Mouse (Mus musculus): ENCODE measurements around the gene Cby3.
A peak's percentile ranks its signal among the peaks of the same experiment; 100 is the strongest.

Cby3 gene

GRCm38 (mm10) chr11:50391272-50391960 is 37.2 kb downstream of the Cby3 start:
- no peak for DNase-seq

GRCm38 (mm10) chr11:50393306-50393705 is 39.0 kb downstream of the Cby3 start:
- DNase-seq: no peak

DNA sequence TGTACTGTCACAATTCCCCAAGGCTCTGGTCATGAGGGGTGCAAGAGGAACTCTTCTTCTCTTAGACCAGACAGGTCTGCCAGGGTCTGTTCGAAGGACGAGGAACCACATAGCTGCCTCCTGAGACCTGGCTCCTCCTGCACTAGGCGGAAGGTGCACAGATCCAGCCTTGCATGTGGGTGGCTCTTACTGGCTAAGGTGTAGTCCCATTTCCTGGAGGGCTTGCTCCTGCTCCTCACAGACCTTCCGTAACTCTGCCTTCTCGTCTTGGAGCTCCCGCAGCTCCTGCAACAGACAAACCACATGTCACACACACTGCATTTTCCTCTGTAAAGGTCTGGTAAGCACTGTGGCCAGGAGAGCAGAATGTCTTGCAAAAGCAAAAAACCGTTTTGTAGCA is 40.5 kb downstream of the Cby3 start:
- DNase-seq: no peak

DNA sequence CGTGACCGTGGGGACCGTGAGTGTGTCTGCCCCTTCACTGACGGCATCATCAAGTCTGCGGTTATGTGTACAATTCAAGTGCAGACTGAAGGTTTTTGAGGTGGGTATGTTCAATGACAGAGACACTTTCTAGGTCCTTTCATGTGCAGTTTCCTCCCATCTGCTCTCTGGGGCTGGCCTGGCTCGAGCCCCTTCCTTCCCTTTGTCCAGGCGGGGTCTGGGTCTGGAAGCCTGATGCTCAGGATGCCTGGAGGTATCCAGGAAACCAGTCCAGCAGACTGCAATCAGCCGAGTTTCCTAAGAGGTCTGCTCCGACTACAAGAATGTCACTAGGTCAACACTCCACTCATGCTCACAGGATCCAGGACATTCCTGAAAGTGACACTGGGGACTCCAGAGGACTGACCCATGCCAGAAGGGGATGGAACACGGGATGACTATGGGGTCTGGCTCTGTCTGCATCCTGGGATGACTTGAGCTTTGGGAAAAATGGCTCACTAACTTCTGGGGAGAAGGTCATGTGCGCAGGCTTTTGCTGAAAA is 42.6 kb downstream of the Cby3 start:
- DNase-seq: no peak

- DNase-seq: no peak
Measured at GRCm38 (mm10) chr11:50397316-50397715, 43.1 kb downstream of the Cby3 start.

DNA sequence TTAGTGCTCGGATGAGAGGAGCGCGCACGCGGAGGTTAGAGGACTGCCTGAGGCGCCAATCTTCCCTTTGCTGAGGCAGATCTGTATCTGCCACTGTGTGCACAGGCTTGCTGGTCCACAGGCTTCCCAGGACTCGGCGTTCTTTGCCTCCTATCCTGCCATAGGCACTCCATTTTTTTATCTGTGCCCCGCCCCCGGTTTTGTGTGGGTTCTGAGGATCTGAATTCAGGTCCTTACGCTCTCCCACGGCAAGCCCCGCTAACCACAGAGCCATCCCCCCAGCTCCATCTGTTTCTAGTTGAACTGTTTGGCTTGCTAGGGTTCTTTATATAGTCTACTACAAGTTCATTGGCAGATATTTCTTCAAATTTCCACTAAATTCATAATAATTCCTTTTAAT is 44.5 kb downstream of the Cby3 start:
- no peak for DNase-seq

DNA sequence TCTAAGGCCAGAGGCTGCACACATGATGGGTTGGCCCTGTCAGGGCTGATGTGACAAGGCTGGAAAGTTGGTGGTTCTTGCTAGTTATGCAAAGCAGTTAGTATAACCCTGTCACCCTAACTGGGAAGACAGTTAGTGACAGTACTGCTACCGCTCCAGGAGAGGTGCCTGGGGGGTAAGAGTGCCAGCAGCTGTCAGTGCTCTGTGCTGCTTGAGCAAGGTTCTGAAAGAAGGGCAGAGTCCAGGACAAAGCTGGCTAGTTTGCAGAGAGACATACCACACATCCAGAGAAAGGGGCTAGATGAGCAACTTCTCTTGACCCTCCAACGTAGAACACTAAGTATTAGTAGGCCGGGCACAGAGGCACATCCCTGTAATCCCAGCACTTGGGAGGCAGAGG is 48.2 kb downstream of the Cby3 start:
- DNase-seq: peak; percentile 29 to 59

DNA sequence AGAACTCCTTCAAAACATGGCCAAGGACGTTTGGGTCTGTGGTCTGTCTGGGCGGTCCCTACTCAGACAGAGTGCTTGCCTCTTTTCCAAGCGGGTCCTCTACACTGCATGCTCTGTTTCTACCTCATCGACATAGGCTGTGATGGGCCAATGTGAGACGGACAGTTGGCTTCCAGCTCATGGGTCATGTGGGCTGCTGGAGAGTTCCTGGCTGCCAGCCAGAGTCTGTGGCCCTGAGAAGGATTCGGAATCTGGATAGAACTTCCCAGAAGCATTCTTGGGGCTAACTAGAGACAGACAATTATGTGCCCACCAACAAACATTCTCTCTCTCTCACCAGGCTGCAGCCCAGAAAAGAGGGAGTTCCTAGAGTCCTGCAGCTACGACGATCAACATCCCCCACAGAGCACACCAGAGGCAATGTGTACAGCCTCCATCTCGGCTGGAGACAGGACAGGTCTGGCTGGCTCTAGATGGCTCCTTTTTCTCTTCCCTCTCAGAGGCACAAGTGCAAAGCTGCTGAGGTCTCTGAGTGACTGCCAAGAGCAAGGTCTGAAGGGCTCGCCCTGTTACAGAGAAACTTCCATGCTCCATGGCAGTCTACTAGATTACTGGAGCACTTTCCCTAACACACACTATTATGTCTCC is 49.2 kb downstream of the Cby3 start:
- peak; percentile 81 to 82 for DNase-seq

DNA sequence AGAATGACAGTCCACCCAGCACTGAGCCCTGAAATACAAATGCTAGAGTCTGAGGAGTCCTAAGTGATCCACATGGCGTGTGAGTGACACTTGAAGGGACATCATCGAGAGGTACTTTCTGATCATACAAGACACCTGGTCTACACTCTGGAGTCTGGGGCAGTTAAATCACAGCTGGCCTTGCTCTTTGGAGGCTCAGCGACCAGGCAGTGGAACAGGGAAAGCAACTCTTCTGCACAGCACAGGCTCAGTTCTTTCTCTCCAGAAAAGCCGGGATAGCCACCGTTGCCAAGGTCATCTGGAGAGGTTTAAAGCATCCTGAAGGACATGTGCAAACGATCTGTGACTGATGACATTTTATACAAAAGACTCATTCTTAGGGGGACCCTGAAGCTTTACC is 53.0 kb downstream of the Cby3 start:
- no peak for DNase-seq

All from kidney, postnatal 25 days (tissue).